ENCODE assay signal across 19 mouse cellular contexts in genomic region chr9:89881552-89881951, GRCm38 (mm10). TPM values are rescaled to one million over a fixed set of nuclear protein-coding genes. Genes with fewer than 3 reads are reported as not detected.
"Had no signal": no experiment of that assay in that cellular context is flagged by ENCODE, and none has a peak within 500 bp of the region (broad histone marks: within the 10 kb centered on the region; RNA-seq: fewer than 3 reads in every experiment).

No protein-coding gene starts in this region.

- DNase-seq: lung, adult 18-20 months; lung, embryonic 14.5 days; lung, postnatal 10 days; lung, postnatal 4 days; retina, postnatal 1 day; right cerebral cortex, adult 18-20 months; right cerebral cortex, postnatal 25 days; right cerebral cortex, postnatal 4 days; spleen, adult 18-20 months; thymus, adult 18-20 months; thymus, postnatal 14 days; thymus, postnatal 36 days had no signal

- H3K36me3 ChIP-seq: midbrain, embryonic 10.5 days; midbrain, embryonic 13.5 days; midbrain, embryonic 15.5 days; neural tube, embryonic 13.5 days had no signal

- H3K4me2 ChIP-seq: lung, embryonic 14.5 days; midbrain, embryonic 13.5 days; midbrain, embryonic 15.5 days; neural tube, embryonic 13.5 days had no signal

- H3K4me1 ChIP-seq: midbrain, embryonic 10.5 days; midbrain, embryonic 13.5 days; midbrain, embryonic 15.5 days; neural tube, embryonic 13.5 days had no signal

- ATAC-seq: midbrain, embryonic 13.5 days; midbrain, embryonic 15.5 days had no signal

- H3K4me3 ChIP-seq: midbrain, embryonic 10.5 days; midbrain, embryonic 13.5 days; midbrain, embryonic 15.5 days; myocyte; neural tube, embryonic 13.5 days had no signal

- H3K27ac ChIP-seq: liver, embryonic 14.5 days; midbrain, embryonic 10.5 days; midbrain, embryonic 13.5 days; midbrain, embryonic 15.5 days; neural tube, embryonic 13.5 days had no signal

- H3K9ac ChIP-seq: liver, embryonic 14.5 days; lung, embryonic 14.5 days; midbrain, embryonic 13.5 days; midbrain, embryonic 15.5 days; neural tube, embryonic 13.5 days had no signal

- H3K9me3 ChIP-seq: midbrain, embryonic 15.5 days had no signal

RNA-seq across cellular contexts. Expression of gene Rasgrf1, which starts 28.2 kb away (rescaled TPM):
- polyA plus RNA-seq: myocyte; neural tube, embryonic 11.5 days had no signal
